ENCODE assay signal across 12 mouse cellular contexts in the genomic region with DNA sequence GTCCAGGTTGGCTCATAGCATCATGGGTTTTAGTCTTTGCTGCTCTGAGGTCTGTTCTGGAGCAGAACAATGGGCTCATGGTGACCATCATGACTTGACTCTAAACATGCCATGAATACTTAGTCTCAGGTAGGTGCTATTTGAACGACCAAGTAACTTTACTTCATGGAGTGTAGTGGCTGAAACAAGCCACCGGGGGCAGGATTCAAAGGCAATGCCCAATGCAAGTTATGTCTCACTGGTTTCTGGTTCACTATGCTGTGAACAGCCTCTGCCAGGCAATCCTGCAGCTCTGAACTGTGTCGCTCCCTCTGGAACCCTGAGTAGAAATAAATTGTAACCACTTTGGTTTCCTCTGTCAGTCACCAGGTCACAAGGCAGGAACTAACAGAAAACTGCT.
DNase-seq lines count a peak whose midpoint lies in the region; ATAC-seq and TF ChIP-seq lines count a peak whose summit lies in the region.
"Had no signal": no experiment of that assay in that cellular context is flagged by ENCODE, and none has a peak within 500 bp of the region (broad histone marks: within the 10 kb centered on the region; RNA-seq: fewer than 3 reads in every experiment).

No protein-coding gene starts in this region.

- 70% methylated on average over 3 of the region's 3 CpGs for WGBS in intestine, postnatal 0 days
- WGBS in intestine, embryonic 15.5 days: 68% methylated on average over 3 of the region's 3 CpGs
- 78% methylated on average over 3 of the region's 3 CpGs for WGBS in midbrain, postnatal 0 days
- 75% methylated on average over 3 of the region's 3 CpGs for WGBS in midbrain, embryonic 13.5 days
- WGBS in hindbrain, embryonic 10.5 days: 75% methylated on average over 3 of the region's 3 CpGs

- no peaks in the 10 kb centered on the region for H3K27me3 ChIP-seq in intestine, postnatal 0 days (replicated peaks; ENCODE audit: control insufficient read depth, insufficient read depth, low read length)
- H3K27me3 ChIP-seq in intestine, embryonic 15.5 days (replicated peaks): no peaks in the 10 kb centered on the region
- H3K27me3 ChIP-seq in midbrain, postnatal 0 days (ENCODE audit: insufficient read depth, low read length): no peaks in the 10 kb centered on the region
- 0 out of 2 replicates have a peak, but pooled peaks cover 5% of the 10 kb centered on the region for H3K27me3 ChIP-seq in midbrain, embryonic 13.5 days
- peaks cover 21% of the 10 kb centered on the region for H3K27me3 ChIP-seq in hindbrain, embryonic 10.5 days (ENCODE audit: insufficient read depth, poor library complexity, severe bottlenecking)

- H3K4me3 ChIP-seq in intestine, postnatal 0 days (ENCODE audit: low read depth, low read length): no peak overlapping the region
- H3K4me3 ChIP-seq in intestine, embryonic 15.5 days (replicated peaks): no peak overlapping the region
- no peak overlapping the region for H3K4me3 ChIP-seq in midbrain, postnatal 0 days (ENCODE audit: low read depth, low read length)
- no peak overlapping the region for H3K4me3 ChIP-seq in midbrain, embryonic 13.5 days (replicated peaks)
- H3K4me3 ChIP-seq in hindbrain, embryonic 10.5 days: no peak overlapping the region
- H3K4me3 ChIP-seq: limb, embryonic 10.5 days had no signal

- H3K9me3 ChIP-seq in intestine, postnatal 0 days (ENCODE audit: control insufficient read depth): no peaks in the 10 kb centered on the region
- 0 out of 2 replicates have a peak, but pooled peaks cover 6% of the 10 kb centered on the region for H3K9me3 ChIP-seq in intestine, embryonic 15.5 days
- no peaks in the 10 kb centered on the region for H3K9me3 ChIP-seq in midbrain, postnatal 0 days (ENCODE audit: low read length)
- H3K9me3 ChIP-seq in midbrain, embryonic 13.5 days: peaks cover 10% of the 10 kb centered on the region; the same call in 1 of the 2 replicates
- H3K9me3 ChIP-seq in hindbrain, embryonic 10.5 days: peaks cover 15% of the 10 kb centered on the region
- H3K9me3 ChIP-seq: limb, embryonic 10.5 days had no signal

- no peak for ATAC-seq in intestine, postnatal 0 days
- ATAC-seq in intestine, embryonic 15.5 days: no peak
- ATAC-seq in midbrain, postnatal 0 days (ENCODE audit: low FRiP score): no peak
- no peak for ATAC-seq in midbrain, embryonic 13.5 days

- H3K36me3 ChIP-seq in intestine, postnatal 0 days (ENCODE audit: control insufficient read depth, insufficient read depth): no peaks in the 10 kb centered on the region
- no peaks in the 10 kb centered on the region for H3K36me3 ChIP-seq in intestine, embryonic 15.5 days
- H3K36me3 ChIP-seq in midbrain, postnatal 0 days (ENCODE audit: insufficient read depth, low read length): no peaks in the 10 kb centered on the region
- no peaks in the 10 kb centered on the region for H3K36me3 ChIP-seq in midbrain, embryonic 13.5 days
- H3K36me3 ChIP-seq in hindbrain, embryonic 10.5 days: no peaks in the 10 kb centered on the region
- H3K36me3 ChIP-seq: limb, embryonic 10.5 days had no signal

- H3K4me2 ChIP-seq in intestine, postnatal 0 days (replicated peaks; ENCODE audit: low read depth): no peak overlapping the region
- H3K4me2 ChIP-seq in intestine, embryonic 15.5 days (replicated peaks): no peak overlapping the region
- H3K4me2 ChIP-seq in midbrain, postnatal 0 days (ENCODE audit: low read depth, low read length, poor library complexity, severe bottlenecking): no peak overlapping the region
- no peak overlapping the region for H3K4me2 ChIP-seq in midbrain, embryonic 13.5 days (replicated peaks)

- no peaks in the 10 kb centered on the region for H3K4me1 ChIP-seq in intestine, postnatal 0 days (replicated peaks; ENCODE audit: control insufficient read depth, insufficient read depth, low read length)
- H3K4me1 ChIP-seq in intestine, embryonic 15.5 days (replicated peaks): peaks cover 9% of the 10 kb centered on the region
- H3K4me1 ChIP-seq in midbrain, postnatal 0 days (ENCODE audit: insufficient read depth, low read length): no peaks in the 10 kb centered on the region
- peaks cover 34% of the 10 kb centered on the region for H3K4me1 ChIP-seq in midbrain, embryonic 13.5 days (replicated peaks)
- peaks cover 41% of the 10 kb centered on the region for H3K4me1 ChIP-seq in hindbrain, embryonic 10.5 days (replicated peaks)

- no peak overlapping the region for H3K9ac ChIP-seq in intestine, postnatal 0 days (ENCODE audit: low read depth, low read length)
- no peak overlapping the region for H3K9ac ChIP-seq in intestine, embryonic 15.5 days
- no peak overlapping the region for H3K9ac ChIP-seq in midbrain, postnatal 0 days (replicated peaks; ENCODE audit: low read length, poor library complexity, severe bottlenecking)
- no peak overlapping the region for H3K9ac ChIP-seq in midbrain, embryonic 13.5 days (replicated peaks)

- no peak overlapping the region for H3K27ac ChIP-seq in intestine, postnatal 0 days (ENCODE audit: low read depth, low read length)
- H3K27ac ChIP-seq in intestine, embryonic 15.5 days: no peak overlapping the region
- no peak overlapping the region for H3K27ac ChIP-seq in midbrain, postnatal 0 days (ENCODE audit: low read depth, low read length)
- no peak overlapping the region for H3K27ac ChIP-seq in midbrain, embryonic 13.5 days
- H3K27ac ChIP-seq in hindbrain, embryonic 10.5 days: no peak overlapping the region
- H3K27ac ChIP-seq: limb, embryonic 10.5 days had no signal

- no peak for DNase-seq in midbrain, postnatal 0 days (ENCODE audit: low spot score)
- peak; percentile 37 for DNase-seq in naive thymus-derived CD4-positive, alpha-beta T cell, adult 2 months (ENCODE audit: low read depth)
- DNase-seq in left cerebral cortex, adult 11 months (ENCODE audit: low spot score): no peak
- DNase-seq in frontal cortex, postnatal 25 days (ENCODE audit: low spot score in 2 of 2): no peak
- no peak for DNase-seq in hindbrain, embryonic 10.5 days (ENCODE audit: low spot score)
- DNase-seq: adrenal gland, postnatal 25 days; cerebellum, adult 9-10 months; kidney, postnatal 14 days had no signal

- peak; percentile 66 for TF ChIP-seq CTCF in intestine, postnatal 0 days (IDR thresholded peaks at IDR 0.05; ENCODE audit: low read depth)
- TF ChIP-seq CTCF in midbrain, postnatal 0 days (IDR thresholded peaks at IDR 0.05): peak; percentile 67
